Mouse (Mus musculus) erythroblast, embryonic 14.5 days (primary cell): ENCODE measurements around the gene BC034090.

ENCODE experiments used
- GATA1 ChIP-seq: IDR thresholded peaks from 2 replicates; pipeline ENCODE4 v1.6.1; 2012; ENCODE audit warnings: low read length, inconsistent platforms, mixed read lengths
- TAL1 ChIP-seq: IDR thresholded peaks from 3 replicates; pipeline ENCODE4 v1.6.1; 2012; ENCODE audit warnings: low read length, inconsistent platforms, mixed read lengths

- TF ChIP-seq GATA1: no peak
- TF ChIP-seq TAL1: no peak
Observed at GRCm38 (mm10) chr1:155218924-155219323, 25.3 kb downstream of the BC034090 start.
